Mouse (Mus musculus) cerebellum, adult 11-12 months (tissue): Measurements from ENCODE around the gene Vmn2r72.

Source experiments
- DNase-seq: peaks from one replicate; pipeline ENCODE4 v3.0.0; 2022

Vmn2r72 gene

DNA sequence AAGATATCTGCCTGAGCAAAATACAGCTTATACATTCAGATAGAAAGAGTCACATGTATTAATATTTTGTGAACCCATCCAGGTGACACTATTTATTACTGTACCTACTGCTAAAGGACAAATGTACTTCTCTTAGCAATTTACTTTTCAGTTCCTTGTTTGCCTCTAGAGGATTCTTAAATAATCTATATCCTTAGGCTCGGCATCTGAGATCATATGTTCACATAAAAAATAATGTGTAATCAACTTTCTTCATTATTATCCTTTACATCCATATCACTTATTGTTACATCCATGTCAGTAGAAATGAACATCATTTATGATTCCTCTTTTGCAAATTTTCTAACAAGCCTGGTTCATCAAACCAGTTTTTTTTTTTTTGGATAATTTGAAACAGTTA is at the start of gene Vmn2r72:
TSS of gene Vmn2r72 (minus strand) at position 101 of the 400 bp plus-strand sequence.
- no peak for DNase-seq
